In the genomic region with DNA sequence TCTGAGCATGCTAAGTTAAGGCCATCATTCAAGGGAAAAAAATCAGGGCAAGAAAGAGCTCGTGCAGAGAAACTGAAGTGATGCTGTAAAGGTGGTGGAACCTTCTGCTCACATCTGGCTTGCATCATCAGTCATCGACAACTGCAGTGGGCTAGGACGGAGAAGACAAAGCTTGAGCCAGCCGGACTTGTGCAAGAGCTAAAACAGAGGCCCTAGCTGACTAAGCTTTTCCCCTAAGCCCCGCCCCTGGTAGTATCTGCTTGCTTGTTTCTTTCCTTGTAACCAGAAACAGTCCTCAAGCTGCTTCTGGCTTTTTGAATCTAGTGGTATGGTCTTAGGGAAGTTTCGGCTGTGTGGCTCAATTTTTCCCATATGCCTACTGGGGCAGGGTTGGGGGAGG, we compare ENCODE assay signal across 8 mouse cellular contexts. TPM values are rescaled to one million over a fixed set of nuclear protein-coding genes. Genes with fewer than 3 reads are reported as not detected.
DNase-seq lines count a peak whose midpoint lies in the region; ATAC-seq lines count a peak whose summit lies in the region.

No protein-coding gene starts in this region.

- intact Hi-C loops in heart, postnatal 36 days (cut with DNase I): no loop called here

- no peak for ATAC-seq in liver, embryonic 12.5 days
- no peak for ATAC-seq in embryonic facial prominence, embryonic 11.5 days (replicated peaks; ENCODE audit: insufficient number of reproducible peaks, low FRiP score, low TSS enrichment, low read depth)
- ATAC-seq in neutrophil, adult 5-6 weeks (ENCODE audit: extremely low read depth, insufficient number of reproducible peaks, low FRiP score, poor library complexity, severe bottlenecking): peak; percentile 51; the same call in 1 of the 2 replicates
- ATAC-seq in frontal cortex, adult (ENCODE audit: low TSS enrichment): no peak
- no peak for ATAC-seq in hindbrain, embryonic 12.5 days (ENCODE audit: low FRiP score)

- peak; percentile 17 for DNase-seq in liver
- peak; percentile 69 for DNase-seq in embryonic facial prominence, embryonic 11.5 days (ENCODE audit: low spot score)
- DNase-seq in heart, postnatal 36 days: peak; percentile 24 to 31
- DNase-seq in thymus, postnatal 25 days: no peak

- no peaks in the 10 kb centered on the region for H3K27me3 ChIP-seq in liver, embryonic 12.5 days (replicated peaks)
- H3K27me3 ChIP-seq in embryonic facial prominence, embryonic 11.5 days (ENCODE audit: control insufficient read depth, insufficient read depth, low read length): no peaks in the 10 kb centered on the region
- H3K27me3 ChIP-seq in hindbrain, embryonic 12.5 days: no peaks in the 10 kb centered on the region; the same call in 1 of the 2 replicates

- H3K27ac ChIP-seq in liver, embryonic 12.5 days: no peak overlapping the region
- no peak overlapping the region for H3K27ac ChIP-seq in embryonic facial prominence, embryonic 11.5 days (replicated peaks; ENCODE audit: low read depth, low read length)
- H3K27ac ChIP-seq in hindbrain, embryonic 12.5 days: no peak overlapping the region

- H3K4me2 ChIP-seq in liver, embryonic 12.5 days: no peak overlapping the region
- no peak overlapping the region for H3K4me2 ChIP-seq in embryonic facial prominence, embryonic 11.5 days (ENCODE audit: low read depth, low read length)
- H3K4me2 ChIP-seq in hindbrain, embryonic 12.5 days (replicated peaks): no peak overlapping the region

- 65% methylated on average over 6 of the region's 6 CpGs for WGBS in liver, embryonic 12.5 days (ENCODE audit: insufficient replicate concordance)
- 45% methylated on average over 6 of the region's 6 CpGs for WGBS in embryonic facial prominence, embryonic 11.5 days
- 74% methylated on average over 6 of the region's 6 CpGs for WGBS in hindbrain, embryonic 12.5 days

- H3K9me3 ChIP-seq in liver, embryonic 12.5 days (replicated peaks): no peaks in the 10 kb centered on the region
- no peaks in the 10 kb centered on the region for H3K9me3 ChIP-seq in embryonic facial prominence, embryonic 11.5 days (replicated peaks; ENCODE audit: control insufficient read depth, low read length)
- H3K9me3 ChIP-seq in hindbrain, embryonic 12.5 days (replicated peaks): no peaks in the 10 kb centered on the region

- H3K4me1 ChIP-seq in liver, embryonic 12.5 days: no peaks in the 10 kb centered on the region
- H3K4me1 ChIP-seq in embryonic facial prominence, embryonic 11.5 days (ENCODE audit: control insufficient read depth, insufficient read depth, low read length): no peaks in the 10 kb centered on the region
- no peaks in the 10 kb centered on the region for H3K4me1 ChIP-seq in hindbrain, embryonic 12.5 days

- no peak overlapping the region for H3K9ac ChIP-seq in liver, embryonic 12.5 days
- H3K9ac ChIP-seq in embryonic facial prominence, embryonic 11.5 days (replicated peaks; ENCODE audit: low read length): no peak overlapping the region
- no peak overlapping the region for H3K9ac ChIP-seq in hindbrain, embryonic 12.5 days

- H3K36me3 ChIP-seq in liver, embryonic 12.5 days: peaks cover 33% of the 10 kb centered on the region; the same call in 1 of the 2 replicates
- no peaks in the 10 kb centered on the region for H3K36me3 ChIP-seq in embryonic facial prominence, embryonic 11.5 days (replicated peaks; ENCODE audit: control insufficient read depth, insufficient read depth, low read depth, low read length)
- no peaks in the 10 kb centered on the region for H3K36me3 ChIP-seq in hindbrain, embryonic 12.5 days

- no peak overlapping the region for H3K4me3 ChIP-seq in liver, embryonic 12.5 days
- no peak overlapping the region for H3K4me3 ChIP-seq in embryonic facial prominence, embryonic 11.5 days (ENCODE audit: low read depth, low read length)
- H3K4me3 ChIP-seq in hindbrain, embryonic 12.5 days: no peak overlapping the region

RNA-seq across cellular contexts. Expression of a gene that starts 56.5 kb away (rescaled TPM):
- 40.1 and 41.8 TPM in 2 replicates for polyA plus RNA-seq in liver, embryonic 12.5 days (2016; fragmentation: Nextera tagmentation; extraction: Ambion mirVana)
- polyA plus RNA-seq in embryonic facial prominence, embryonic 11.5 days (2014; fragmentation: Nextera tagmentation; extraction: Ambion mirVana): 41.1 and 42.3 TPM in 2 replicates
- total RNA-seq in heart, postnatal 36 days (2021): 10 to 100 TPM; 21.7 to 36.4 TPM
- 83.8 and 84.0 TPM in 2 replicates for total RNA-seq in neutrophil, adult 5-6 weeks (2017)
- 54.6 and 54.8 TPM in 2 replicates for polyA plus RNA-seq in hindbrain, embryonic 12.5 days (2016; fragmentation: Nextera tagmentation; extraction: Ambion mirVana)
